Mouse (Mus musculus) cerebellum, postnatal 14 days (tissue): ENCODE data around the gene Vmn1r76.

Source experiments
- DNase-seq, 2 experiments: peaks; one replicate each; pipeline ENCODE4 v3.0.0; 2021; ENCODE audit warnings: mixed read lengths in 2 of 2

Gene Vmn1r76

DNA sequence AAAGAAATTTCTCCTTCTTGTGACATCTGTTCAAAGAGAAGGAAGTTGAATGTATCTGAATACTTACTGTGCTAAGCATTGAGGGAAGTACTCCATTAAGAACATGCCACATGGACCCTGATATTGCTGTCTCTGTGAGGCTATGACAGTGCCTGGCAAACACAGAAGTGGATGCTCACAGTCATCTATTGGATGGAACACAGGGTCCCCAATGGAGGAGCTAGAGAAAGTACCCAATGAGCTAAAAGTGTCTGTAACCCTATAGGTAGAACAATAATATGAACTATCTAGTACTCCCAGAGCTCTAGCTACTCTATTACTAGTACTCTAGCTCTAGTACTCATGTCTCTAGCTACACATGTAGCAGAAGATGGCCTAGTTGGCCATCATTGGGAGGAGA is at the start of gene Vmn1r76:
TSS of gene Vmn1r76 (minus strand) at position 101 of the 400 bp plus-strand sequence.
- DNase-seq = no peak

DNA sequence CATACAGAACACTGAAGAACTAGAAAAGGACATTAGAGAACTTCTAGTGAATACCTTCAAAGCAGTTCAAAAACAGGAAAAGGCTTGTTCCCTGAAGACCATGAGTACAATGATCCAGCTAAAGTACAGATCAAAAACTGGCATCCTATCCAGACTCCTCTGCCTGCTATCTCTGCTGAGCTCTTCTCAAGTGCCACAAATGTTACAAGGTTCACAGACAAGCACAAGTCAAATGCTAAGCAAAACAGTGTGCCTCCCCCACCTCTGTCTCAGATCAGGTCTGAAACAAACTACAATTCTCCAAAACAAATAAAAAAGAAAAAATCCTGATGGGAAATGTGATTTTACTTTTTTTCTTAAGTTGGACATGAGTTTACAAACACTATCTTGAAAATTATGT is 34.6 kb upstream of the Vmn1r76 start:
- no peak for DNase-seq

DNA sequence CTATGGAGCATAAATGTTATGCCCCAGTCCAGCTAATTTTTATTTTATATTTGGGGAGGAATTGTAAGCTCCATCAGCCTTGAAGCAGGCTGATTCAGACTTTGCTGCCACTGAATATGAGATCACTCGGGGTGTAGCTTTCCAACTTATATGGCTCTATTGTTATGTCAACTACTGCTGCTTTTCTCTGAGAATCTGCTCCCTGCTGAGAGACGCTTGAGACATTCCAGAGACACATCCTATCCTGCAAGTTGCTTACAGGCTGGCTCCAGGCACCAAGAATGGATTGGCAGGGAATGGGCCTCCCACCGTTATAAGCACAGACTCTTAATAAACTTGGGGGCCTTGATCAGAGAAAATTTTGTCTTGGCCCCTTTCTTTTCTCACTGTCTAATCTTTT is 10.0 kb upstream of the Vmn1r76 start:
- no peak for DNase-seq

DNA sequence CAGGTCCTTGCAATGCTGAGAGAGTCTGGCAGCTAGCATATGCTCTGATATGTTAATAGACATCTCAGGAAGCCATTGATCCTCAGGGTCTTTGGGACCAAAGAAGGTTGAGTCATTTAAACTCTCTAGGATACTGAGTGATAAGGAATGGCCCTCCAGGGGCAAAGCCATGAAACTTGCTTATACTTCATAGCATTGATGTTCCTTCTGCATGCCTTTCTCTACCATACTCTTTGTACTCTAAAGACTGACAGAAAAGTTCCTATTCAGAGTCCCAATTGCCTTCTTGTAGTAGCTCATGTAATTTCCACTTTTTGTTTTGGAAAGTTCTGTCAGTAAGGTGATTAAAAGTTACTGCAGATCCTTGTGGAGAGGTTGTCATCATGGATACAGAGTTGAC is 63.7 kb downstream of the Vmn1r76 start, which contains the start of gene Vmn1r75:
TSS of gene Vmn1r75 (plus strand) at position 301 of the 400 bp plus-strand sequence.
- no peak for DNase-seq
